Mouse (Mus musculus): ENCODE data around the gene Mall. TPM values are rescaled to one million over a fixed set of nuclear protein-coding genes. Genes with fewer than 3 reads are reported as not detected.

Mall gene
- total and polyA plus RNA-seq, 2 experiments from 2014 or later, result 7.4 to 13.0 TPM

DNA sequence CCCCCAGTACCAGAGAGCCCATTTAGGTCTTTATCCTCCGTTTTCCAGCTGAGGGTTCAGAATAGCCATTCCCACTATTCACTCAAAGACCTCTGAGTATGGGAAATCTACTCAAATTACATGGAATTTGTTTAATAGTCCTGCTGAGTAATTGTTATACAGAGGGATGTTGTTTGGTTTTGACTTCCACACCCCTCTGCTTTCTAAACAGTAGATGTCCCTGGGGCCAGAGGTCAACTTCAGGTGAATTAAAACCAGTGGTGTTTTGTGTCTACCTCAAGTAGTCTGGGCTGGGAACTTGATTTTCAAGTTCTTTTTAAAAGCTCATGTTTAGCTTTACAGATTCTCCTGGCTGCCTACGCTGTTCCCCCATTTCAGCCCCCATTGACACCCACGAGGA is 15.0 kb downstream of the Mall start:
- WGBS, result 79% methylated on average over 3 of the region's 3 CpGs
- DNase-seq (ENCODE audit: low spot score), result no peak
- no peaks in the 10 kb centered on the region for H3K4me1 ChIP-seq (ENCODE audit: control insufficient read depth, insufficient read depth)

GRCm38 (mm10) chr2:127708792-127709191 is 20.9 kb downstream of the Mall start:
- Histone ChIP-seq H3K4me3 (ENCODE audit: low read depth, low read length) (no peak overlapping the region), H3K9me3 (replicated peaks; ENCODE audit: control insufficient read depth, low read length) (no peaks in the 10 kb centered on the region), H3K27me3 (ENCODE audit: control insufficient read depth, insufficient read depth, low read length) (no peaks in the 10 kb centered on the region), H3K4me2 (ENCODE audit: low read depth, low read length) (no peak overlapping the region), H3K27ac (ENCODE audit: low read depth) (no peak overlapping the region), H3K9ac (replicated peaks; ENCODE audit: low read depth, low read length) (no peak overlapping the region), H3K4me1 (ENCODE audit: control insufficient read depth, insufficient read depth) (no peaks in the 10 kb centered on the region), H3K36me3 (replicated peaks; ENCODE audit: control insufficient read depth, insufficient read depth, low read length) (no peaks in the 10 kb centered on the region)
- 82% methylated on average over 3 of the region's 3 CpGs for WGBS
- ATAC-seq (ENCODE audit: insufficient read depth, low read depth), result no peak
- TF ChIP-seq EP300 (IDR thresholded peaks at IDR 0.05; ENCODE audit: low read depth) (no peak), CTCF (IDR thresholded peaks at IDR 0.05; ENCODE audit: low read depth) (no peak)
- no peak for DNase-seq (ENCODE audit: low spot score)

More for the DNA sequence above, 15.0 kb downstream of the Mall start:
- no peak overlapping the region for H3K9ac ChIP-seq (replicated peaks; ENCODE audit: low read depth, low read length)
- H3K27me3 ChIP-seq (ENCODE audit: control insufficient read depth, insufficient read depth, low read length), result no peaks in the 10 kb centered on the region
- H3K27ac ChIP-seq (ENCODE audit: low read depth), result no peak overlapping the region
- H3K36me3 ChIP-seq (replicated peaks; ENCODE audit: control insufficient read depth, insufficient read depth, low read length), result no peaks in the 10 kb centered on the region
- H3K4me2 ChIP-seq (ENCODE audit: low read depth, low read length), result no peak overlapping the region
- no peak for ATAC-seq (ENCODE audit: insufficient read depth, low read depth)
- no peaks in the 10 kb centered on the region for H3K9me3 ChIP-seq (replicated peaks; ENCODE audit: control insufficient read depth, low read length)
- TF ChIP-seq EP300 (IDR thresholded peaks at IDR 0.05; ENCODE audit: low read depth) (no peak), CTCF (IDR thresholded peaks at IDR 0.05; ENCODE audit: low read depth) (no peak)
- H3K4me3 ChIP-seq (ENCODE audit: low read depth, low read length), result no peak overlapping the region

GRCm38 (mm10) chr2:127708060-127708459 is 21.7 kb downstream of the Mall start:
- H3K4me2 ChIP-seq (ENCODE audit: low read depth, low read length), result no peak overlapping the region
- DNase-seq (ENCODE audit: low spot score) (no peak), ATAC-seq (ENCODE audit: insufficient read depth, low read depth) (no peak)
- no peaks in the 10 kb centered on the region for H3K9me3 ChIP-seq (replicated peaks; ENCODE audit: control insufficient read depth, low read length)
- no peaks in the 10 kb centered on the region for H3K27me3 ChIP-seq (ENCODE audit: control insufficient read depth, insufficient read depth, low read length)
- no peak overlapping the region for H3K27ac ChIP-seq (ENCODE audit: low read depth)
- H3K36me3 ChIP-seq (replicated peaks; ENCODE audit: control insufficient read depth, insufficient read depth, low read length), result no peaks in the 10 kb centered on the region
- TF ChIP-seq CTCF (IDR thresholded peaks at IDR 0.05; ENCODE audit: low read depth), result no peak
- no peak for TF ChIP-seq EP300 (IDR thresholded peaks at IDR 0.05; ENCODE audit: low read depth)
- 54% methylated on average over 3 of the region's 3 CpGs for WGBS
- no peak overlapping the region for H3K9ac ChIP-seq (replicated peaks; ENCODE audit: low read depth, low read length)
- no peaks in the 10 kb centered on the region for H3K4me1 ChIP-seq (ENCODE audit: control insufficient read depth, insufficient read depth)
- no peak overlapping the region for H3K4me3 ChIP-seq (ENCODE audit: low read depth, low read length)

DNA sequence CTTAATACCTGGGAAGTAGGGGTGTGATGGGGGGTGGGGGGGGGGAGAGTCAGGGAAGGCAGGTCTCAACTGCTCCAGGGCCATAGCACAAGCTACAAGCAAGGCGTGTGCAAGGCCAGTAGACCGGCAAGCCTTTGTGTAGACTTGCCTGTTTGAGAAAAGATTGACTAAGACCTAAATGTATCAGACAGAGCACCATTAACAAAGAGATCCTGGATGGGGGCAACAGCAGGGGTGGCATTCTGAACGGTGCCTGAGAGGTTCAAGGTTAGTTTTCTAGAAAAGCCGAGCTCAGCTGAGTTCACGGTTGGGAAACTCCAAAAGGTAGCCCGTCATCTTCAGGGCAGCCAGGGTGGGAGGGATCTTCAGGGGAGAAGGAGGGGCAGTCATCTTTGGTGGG is 24.5 kb downstream of the Mall start:
- no peak for ATAC-seq (ENCODE audit: insufficient read depth, low read depth)

GRCm38 (mm10) chr2:127689239-127689638 is 40.5 kb downstream of the Mall start:
- Histone ChIP-seq H3K4me2 (ENCODE audit: low read depth, low read length) (no peak overlapping the region), H3K9ac (replicated peaks; ENCODE audit: low read depth, low read length) (no peak overlapping the region), H3K9me3 (replicated peaks; ENCODE audit: control insufficient read depth, low read length) (no peaks in the 10 kb centered on the region), H3K27ac (ENCODE audit: low read depth) (no peak overlapping the region), H3K4me3 (ENCODE audit: low read depth, low read length) (no peak overlapping the region), H3K36me3 (replicated peaks; ENCODE audit: control insufficient read depth, insufficient read depth, low read length) (no peaks in the 10 kb centered on the region), H3K27me3 (ENCODE audit: control insufficient read depth, insufficient read depth, low read length) (no peaks in the 10 kb centered on the region), H3K4me1 (ENCODE audit: control insufficient read depth, insufficient read depth) (no peaks in the 10 kb centered on the region)
- TF ChIP-seq EP300 (IDR thresholded peaks at IDR 0.05; ENCODE audit: low read depth), result no peak
- no peak for TF ChIP-seq CTCF (IDR thresholded peaks at IDR 0.05; ENCODE audit: low read depth)
- no peak for DNase-seq (ENCODE audit: low spot score)
- 86% methylated on average over 4 of the region's 4 CpGs for WGBS
- no peak for ATAC-seq (ENCODE audit: insufficient read depth, low read depth)

More for the DNA sequence above, 24.5 kb downstream of the Mall start:
- Histone ChIP-seq H3K27ac (ENCODE audit: low read depth) (no peak overlapping the region), H3K9me3 (replicated peaks; ENCODE audit: control insufficient read depth, low read length) (no peaks in the 10 kb centered on the region), H3K36me3 (replicated peaks; ENCODE audit: control insufficient read depth, insufficient read depth, low read length) (no peaks in the 10 kb centered on the region), H3K4me3 (ENCODE audit: low read depth, low read length) (no peak overlapping the region), H3K4me1 (ENCODE audit: control insufficient read depth, insufficient read depth) (no peaks in the 10 kb centered on the region), H3K4me2 (ENCODE audit: low read depth, low read length) (no peak overlapping the region), H3K9ac (replicated peaks; ENCODE audit: low read depth, low read length) (no peak overlapping the region), H3K27me3 (ENCODE audit: control insufficient read depth, insufficient read depth, low read length) (no peaks in the 10 kb centered on the region)
- WGBS, result 78% methylated on average over 6 of the region's 6 CpGs
- TF ChIP-seq EP300 (IDR thresholded peaks at IDR 0.05; ENCODE audit: low read depth) (no peak), CTCF (IDR thresholded peaks at IDR 0.05; ENCODE audit: low read depth) (no peak)
- no peak for DNase-seq (ENCODE audit: low spot score)

- Histone ChIP-seq H3K9me3 (replicated peaks; ENCODE audit: control insufficient read depth, low read length) (no peaks in the 10 kb centered on the region), H3K9ac (replicated peaks; ENCODE audit: low read depth, low read length) (no peak overlapping the region), H3K27ac (ENCODE audit: low read depth) (no peak overlapping the region), H3K36me3 (replicated peaks; ENCODE audit: control insufficient read depth, insufficient read depth, low read length) (no peaks in the 10 kb centered on the region), H3K4me1 (ENCODE audit: control insufficient read depth, insufficient read depth) (no peaks in the 10 kb centered on the region), H3K27me3 (ENCODE audit: control insufficient read depth, insufficient read depth, low read length) (no peaks in the 10 kb centered on the region), H3K4me2 (ENCODE audit: low read depth, low read length) (no peak overlapping the region), H3K4me3 (ENCODE audit: low read depth, low read length) (no peak overlapping the region)
- 39% methylated on average over 12 of the region's 12 CpGs for WGBS
- peak; percentile 74 for TF ChIP-seq CTCF (IDR thresholded peaks at IDR 0.05; ENCODE audit: low read depth)
- no peak for TF ChIP-seq EP300 (IDR thresholded peaks at IDR 0.05; ENCODE audit: low read depth)
- ATAC-seq (ENCODE audit: insufficient read depth, low read depth) (peak; percentile 75), DNase-seq (ENCODE audit: low spot score) (peak; percentile 76)
Measured at GRCm38 (mm10) chr2:127683687-127684331, 45.9 kb downstream of the Mall start.
